Mouse (Mus musculus) C2C12 (cell line): ENCODE data around the gene Artn.

ENCODE experiments used
- CEBPB ChIP-seq: IDR thresholded peaks from one replicate; pipeline ENCODE4 v1.6.1; 2011; ENCODE audit warnings: low read depth, mild to moderate bottlenecking, control low read depth, moderate library complexity
- CTCF ChIP-seq: IDR thresholded peaks from one replicate; pipeline ENCODE4 v1.5.1; 2011; ENCODE audit not compliant: control insufficient read depth, insufficient read depth, insufficient read length
- FOSL1 ChIP-seq: IDR thresholded peaks from one replicate; pipeline ENCODE4 v1.8.0; 2011; ENCODE audit warnings: mild to moderate bottlenecking, low read length; ENCODE audit not compliant: poor library complexity, insufficient read depth, severe bottlenecking
- MAX ChIP-seq: IDR thresholded peaks from one replicate; pipeline ENCODE4 v1.6.1; 2011; ENCODE audit warnings: mild to moderate bottlenecking, control low read depth
- MYOD1 ChIP-seq: IDR thresholded peaks from one replicate; pipeline ENCODE4 v1.6.1; 2011; ENCODE audit warnings: low read depth; ENCODE audit not compliant: control insufficient read depth, insufficient read length
- MYOG ChIP-seq: IDR thresholded peaks from one replicate; pipeline ENCODE4 v1.6.1; 2011; ENCODE audit not compliant: control insufficient read depth, insufficient read length; ENCODE audit errors: extremely low read depth

DNA sequence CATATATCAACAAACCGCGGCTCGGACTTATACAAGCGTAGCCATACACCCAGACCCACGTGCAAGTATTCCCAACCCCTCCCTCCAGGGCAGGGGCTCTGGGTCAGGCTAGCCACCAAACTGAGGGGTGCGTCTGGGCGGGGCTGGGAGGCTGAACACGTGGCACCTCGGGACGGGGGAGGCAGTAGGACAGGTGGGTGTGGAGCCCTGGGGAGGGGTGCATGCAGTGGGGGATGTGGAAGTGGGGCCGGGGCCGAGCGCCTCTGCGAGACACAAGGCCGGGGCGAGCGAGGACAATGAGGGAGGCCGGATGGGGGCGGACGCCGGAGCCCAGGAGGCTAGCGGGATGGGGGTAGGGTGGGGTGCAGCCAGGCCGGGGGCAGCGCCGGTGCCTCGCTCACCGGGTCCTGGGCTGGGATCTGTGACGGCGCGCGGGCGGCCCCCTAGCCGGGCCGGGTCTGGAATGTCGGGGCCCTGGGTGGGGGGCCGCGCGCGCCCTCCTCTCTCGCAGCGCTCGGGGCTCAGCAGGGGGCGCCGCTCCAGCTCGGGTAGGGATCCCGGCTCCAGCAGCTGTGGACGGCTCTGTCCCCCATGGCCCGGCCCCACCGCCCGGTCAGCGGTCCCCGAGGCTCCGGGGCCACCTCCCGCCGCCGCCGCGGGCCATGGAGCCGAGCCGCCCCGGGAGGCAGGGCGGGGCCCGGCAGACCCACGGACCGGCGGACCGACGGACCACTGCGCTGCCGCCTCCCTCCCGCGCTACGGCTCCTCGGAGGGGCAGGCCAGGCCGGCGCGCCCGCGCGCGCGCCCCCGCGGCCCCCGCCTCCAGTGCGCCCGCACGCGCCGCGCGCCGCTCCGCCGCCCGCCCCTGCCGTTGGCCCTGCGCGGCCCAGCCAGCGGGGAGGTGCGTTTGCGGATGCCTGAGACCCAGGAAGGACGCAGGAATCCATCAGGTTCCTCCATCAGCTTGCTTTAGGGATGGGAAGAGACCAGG lies 46.6 kb downstream of the Artn start, which contains the start of gene B4galt2:
- peak; percentile 60 for TF ChIP-seq CTCF
- no peak for TF ChIP-seq CEBPB
- TF ChIP-seq MAX = peak; percentile 36
- no peak for TF ChIP-seq MYOD1
- no peak for TF ChIP-seq MYOG
- no peak for TF ChIP-seq FOSL1
